Mouse (Mus musculus) right cerebral cortex, postnatal 14 days (tissue): ENCODE measurements around the gene Ptma.
"Not testable (repeated sequence)": the region's sequence is repeated elsewhere in the genome, so short reads cannot be mapped to it uniquely, and the experiment has no call there.

Experiments
- DNase-seq: peaks from one replicate; pipeline ENCODE4 v3.0.0; 2022

The Ptma gene

DNA sequence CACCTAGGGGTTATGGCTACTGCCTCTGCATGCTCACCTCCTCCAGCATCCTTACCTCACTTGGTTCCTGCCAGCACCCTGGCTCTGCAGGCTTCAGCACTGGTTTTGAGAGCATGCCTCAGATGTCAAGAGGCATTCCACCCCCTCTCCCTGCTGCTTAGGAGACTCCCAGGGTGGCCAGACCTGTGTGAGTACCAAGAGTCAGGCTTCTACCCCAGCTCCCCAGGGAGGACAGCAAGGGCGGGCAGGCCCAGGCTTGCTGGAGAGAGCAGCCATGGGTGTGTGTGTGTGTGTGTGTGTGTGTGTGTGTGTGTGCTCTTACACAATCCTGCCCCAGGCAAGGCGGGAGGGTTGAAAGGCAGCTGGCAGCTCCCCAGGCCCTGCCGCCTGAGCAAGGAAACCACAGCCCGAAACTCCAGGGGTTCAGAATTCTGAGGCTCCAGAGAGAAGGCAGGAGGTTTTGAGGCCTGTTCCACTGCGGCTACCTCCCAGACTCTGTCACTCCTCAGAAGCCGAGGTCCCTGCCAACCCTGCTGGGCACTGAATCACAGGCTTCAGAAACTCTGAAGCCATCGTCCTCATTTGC is 4.1 kb upstream of the Ptma start:
- DNase-seq: no peak

DNA sequence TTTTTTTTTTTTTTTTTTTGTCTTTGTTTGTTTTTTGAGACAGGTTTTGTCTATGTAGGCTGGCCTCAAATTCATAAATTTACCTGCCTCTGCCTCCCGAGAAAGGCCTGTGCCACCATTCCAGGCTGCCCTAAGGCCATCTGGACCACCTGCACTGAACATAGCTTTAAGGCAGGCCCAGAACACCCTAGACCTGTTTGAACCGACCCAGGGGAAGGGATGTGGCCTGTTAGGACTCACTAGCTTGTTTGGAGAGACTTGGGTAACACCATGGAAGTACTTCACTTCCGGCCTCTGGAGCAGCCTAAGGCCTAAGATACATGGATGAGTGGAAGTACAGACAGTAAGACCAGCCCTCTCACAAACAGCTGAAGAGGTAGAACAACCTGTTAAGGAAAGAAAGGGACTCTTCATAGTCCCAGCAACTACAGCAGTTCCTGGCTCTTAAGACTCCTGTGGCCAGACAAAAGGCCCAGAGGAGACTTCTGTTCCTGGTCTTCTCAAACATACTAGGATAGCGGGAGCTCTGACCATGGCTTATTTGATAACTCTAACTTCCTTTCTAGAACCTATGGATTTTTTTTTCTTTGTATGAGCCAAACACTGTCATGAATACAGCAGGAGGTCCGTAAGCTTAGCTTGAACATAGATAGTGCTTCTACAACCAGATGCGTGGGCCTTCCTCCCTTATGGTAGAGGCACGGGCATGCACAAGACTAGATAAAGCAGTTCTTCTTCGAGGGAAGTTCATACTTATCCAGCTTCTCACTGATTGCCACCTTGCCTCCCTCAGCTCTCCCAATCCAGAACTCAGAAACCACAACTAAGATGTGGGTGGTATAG is 2.5 kb upstream of the Ptma start:
- DNase-seq: no peak

DNA sequence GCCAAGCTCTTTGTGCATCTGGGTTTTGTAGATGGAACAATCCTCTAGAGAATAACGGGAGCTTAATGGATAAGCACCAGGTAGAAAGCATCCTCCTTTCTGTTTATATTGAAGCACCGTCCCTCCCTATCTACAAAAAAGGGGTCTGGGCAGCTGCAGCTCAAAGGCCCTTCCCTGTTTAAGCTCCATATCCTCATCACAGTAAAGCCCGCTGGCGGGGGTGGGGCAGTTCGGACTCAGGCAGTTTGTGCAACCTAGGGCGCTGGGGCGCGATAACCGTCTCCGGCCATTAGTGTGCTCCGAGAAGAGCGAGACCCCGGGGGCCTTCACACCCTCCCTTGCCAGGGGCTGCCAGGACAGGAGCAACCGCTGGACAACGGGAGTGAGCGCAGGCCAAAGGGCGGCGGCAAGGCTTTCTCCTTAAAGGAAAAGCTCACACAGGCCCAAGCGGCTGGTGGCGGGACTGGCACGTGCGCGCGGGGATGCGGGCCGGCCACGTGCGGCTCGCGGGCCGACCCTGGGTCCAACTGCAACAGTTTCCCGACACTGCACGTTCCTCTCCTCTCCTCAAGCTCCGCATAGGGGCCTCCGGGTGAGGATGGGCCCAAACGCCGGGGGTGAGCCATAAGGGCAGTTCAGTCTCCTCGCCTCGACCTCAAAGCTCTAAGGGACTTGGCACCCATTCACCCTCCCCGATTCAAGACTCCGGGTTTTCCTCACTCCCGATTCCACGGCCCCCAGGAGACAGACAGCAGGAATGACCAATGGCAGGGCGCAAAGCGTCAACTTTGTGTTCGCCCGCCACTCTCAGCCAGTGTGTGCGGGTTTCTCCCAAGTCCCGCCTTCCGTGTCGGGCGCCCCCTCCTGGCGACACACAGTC is 1.7 kb upstream of the Ptma start:
- DNase-seq: peak; percentile 100

DNA sequence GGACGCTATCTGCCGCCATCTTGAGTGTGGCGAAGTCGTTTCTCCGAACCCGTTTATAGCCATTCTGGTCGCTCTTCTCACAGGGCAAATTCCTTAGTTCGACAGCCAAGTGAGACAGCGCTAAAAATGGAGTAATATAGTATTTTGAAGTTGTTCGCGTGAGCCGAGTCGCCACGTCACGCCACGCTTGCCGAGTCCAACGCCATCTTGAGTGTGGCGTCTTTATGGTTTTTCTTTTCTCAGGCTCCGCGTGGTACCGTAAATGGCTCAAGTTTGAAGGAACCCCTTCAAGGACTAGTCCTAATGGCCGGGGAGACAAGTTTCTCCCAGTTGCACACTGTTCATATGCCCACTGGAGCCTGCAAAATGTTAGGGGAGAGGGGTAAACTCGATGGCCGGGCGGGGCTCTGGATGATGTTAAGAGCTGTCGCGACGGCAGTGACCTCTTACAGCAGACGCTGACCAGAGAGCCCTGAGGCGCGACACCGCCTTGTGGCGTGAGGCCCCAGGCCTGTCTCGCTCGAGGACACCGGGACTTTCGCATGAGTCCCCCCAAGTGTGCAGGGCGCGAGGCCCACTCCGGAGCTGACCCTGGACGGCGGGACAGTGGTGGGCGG is 919 bp upstream of the Ptma start:
- DNase-seq: peak; percentile 61

DNA sequence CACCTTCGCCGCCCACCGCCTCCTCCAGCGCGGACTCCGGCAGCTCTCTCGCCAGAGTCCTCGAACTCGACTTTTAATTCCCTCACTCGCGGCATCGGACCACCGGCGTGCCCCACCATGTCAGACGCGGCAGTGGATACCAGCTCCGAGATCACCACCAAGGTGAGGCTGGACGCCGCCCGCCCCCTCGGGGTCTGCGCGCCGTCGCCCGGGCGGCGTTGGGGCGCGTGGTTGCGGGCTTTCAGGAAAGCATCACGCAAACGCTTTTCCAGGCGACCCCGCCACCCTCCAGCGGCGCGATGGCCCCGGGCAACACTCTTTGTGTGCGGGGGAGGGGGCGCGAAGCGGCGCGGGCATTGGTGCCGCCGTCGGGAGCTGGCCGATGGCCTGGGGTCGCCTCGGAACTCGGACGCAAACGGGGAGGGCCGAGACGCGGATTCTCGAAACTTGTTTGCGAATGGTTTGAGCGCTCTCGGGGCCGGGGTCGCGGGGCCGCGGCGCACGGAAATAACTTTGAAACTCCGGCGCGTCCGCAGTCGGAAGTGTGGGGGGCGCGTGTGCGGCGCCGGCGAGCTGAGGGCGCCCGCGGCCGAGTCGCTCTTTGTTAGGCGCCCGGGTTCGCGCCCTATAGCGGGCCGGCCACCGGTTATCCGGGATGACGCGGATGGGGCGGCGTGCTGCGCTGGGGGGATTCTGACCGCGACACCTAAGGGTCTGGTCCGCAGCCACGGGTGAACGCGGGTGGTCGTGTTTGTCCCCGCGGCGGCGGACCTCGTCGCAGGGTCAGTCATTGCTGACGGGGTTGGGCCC is 468 bp downstream of the Ptma start:
- peak; percentile 52 for DNase-seq

DNA sequence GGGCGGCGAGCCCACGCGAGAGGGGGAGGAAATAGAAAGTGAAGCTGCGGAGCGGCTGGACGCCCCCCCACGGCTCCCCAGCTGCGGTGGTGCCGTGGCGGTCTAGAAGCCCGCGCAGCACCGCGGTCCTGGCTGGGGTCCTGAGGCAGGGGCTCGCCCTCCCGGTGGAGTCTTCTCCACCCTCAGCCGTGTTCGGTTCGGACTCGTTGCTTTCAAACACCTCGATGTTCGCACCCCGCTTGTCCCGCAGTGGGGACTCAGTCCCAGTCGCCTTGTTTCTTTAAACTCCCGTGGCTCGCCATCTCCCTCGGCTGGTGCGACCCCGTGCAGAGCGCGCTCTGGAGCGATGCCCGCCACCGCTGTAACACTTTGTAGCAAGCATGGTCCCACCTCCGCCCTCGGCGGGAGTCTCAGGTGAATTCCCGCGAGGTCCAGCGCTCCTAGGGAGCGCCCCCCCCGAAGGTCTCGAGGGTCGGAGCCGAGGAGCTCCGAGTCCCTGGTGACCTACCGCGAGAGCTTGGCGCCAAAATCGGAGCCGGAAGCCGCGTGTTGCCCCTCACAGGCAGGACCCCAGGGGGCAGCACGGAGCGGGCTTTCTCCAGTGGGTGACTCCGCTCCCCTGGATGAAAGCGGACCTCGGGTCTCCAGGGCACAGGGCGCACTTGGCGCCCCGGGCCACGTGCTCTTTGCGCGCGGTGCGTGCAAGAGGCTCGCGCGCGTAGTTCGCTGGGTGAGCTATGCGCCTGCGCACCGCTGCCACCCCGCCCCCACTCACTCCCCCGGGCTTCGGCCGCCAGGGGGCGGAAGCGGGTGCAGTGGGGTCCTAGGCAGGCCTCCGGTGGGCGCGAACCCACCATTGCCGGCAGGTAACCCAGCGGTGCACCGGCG is 1.3 kb downstream of the Ptma start:
- DNase-seq: peak; percentile 93

DNA sequence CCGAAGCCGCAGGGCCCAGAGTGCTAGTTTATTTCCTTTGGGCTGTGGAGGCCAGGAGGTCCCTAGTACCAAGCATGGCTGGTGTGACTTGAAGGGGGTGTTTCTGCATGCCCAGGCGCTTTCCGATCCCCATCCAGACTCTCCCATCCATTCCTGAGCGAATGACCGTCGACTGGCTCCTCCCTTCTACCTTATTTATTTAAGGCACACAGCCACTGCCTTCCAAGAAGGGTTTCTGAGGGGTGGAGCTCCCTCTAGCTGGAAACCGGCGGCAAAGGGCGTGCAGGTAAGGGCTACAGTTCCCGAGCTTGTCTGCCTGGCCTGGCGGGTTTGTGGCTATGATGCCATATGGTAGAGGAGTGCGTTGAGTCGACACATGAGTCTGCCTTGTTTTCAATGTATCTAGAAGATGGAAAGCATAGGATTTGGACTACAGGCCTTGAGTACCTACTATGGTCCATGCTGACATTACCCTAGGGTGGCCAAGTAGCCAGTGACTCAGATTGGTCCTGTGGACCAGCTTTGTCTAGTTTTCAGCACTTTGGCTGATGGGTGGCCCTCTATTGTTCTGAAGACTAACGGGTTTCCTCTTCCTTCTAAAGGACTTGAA is 2.1 kb downstream of the Ptma start:
- peak; percentile 40 for DNase-seq

DNA sequence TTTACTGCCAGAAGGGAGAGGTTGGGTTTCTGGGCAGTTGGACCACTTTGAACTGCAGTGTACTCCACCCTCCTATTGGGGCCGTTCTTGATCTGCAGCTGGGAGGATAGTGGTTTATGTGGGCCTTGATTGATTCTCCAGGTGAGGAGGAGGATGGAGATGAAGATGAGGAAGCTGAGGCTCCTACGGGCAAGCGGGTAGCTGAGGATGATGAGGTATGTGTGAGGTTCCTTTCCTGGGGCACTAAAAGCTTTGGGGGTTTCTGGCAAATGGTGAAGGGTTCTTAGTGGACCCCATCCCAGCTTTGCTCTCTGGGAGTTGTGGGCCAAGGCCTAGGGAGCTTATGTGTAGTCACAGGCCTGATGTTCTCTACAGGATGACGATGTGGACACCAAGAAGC is 3.1 kb downstream of the Ptma start:
- DNase-seq: no peak

DNA sequence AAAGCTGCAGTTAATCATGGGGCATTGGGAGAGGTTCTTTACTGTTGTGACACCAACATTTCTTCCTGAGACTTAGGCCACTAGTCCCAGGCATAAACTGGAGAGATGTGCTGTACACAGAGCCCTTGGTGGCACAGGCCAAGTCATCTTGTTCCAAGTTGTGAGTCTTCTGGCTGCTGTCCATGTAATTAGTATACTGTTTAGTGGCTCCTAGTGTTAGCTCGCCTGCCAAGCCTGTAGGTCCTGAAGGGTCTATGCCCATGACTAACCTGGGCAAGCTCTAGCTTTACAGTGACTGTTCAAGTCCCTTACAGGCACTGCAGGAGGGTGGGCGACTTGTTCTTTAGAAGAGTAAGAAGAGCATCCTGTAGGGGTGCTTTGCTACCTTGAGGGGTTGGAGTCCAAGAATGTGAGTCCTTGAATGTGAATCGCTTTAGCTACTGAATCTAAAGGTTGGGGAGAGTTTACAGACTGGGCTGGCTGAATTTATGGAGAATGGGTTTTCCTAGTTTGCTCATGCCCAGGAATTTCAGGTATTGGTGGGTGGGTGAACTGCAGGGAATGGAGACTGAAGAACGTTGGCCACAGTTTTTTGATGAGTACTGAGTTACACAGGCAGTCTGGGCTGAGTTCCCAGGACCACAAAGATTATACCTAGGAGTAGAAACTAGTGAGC is 4.5 kb downstream of the Ptma start:
- DNase-seq: no peak

DNA sequence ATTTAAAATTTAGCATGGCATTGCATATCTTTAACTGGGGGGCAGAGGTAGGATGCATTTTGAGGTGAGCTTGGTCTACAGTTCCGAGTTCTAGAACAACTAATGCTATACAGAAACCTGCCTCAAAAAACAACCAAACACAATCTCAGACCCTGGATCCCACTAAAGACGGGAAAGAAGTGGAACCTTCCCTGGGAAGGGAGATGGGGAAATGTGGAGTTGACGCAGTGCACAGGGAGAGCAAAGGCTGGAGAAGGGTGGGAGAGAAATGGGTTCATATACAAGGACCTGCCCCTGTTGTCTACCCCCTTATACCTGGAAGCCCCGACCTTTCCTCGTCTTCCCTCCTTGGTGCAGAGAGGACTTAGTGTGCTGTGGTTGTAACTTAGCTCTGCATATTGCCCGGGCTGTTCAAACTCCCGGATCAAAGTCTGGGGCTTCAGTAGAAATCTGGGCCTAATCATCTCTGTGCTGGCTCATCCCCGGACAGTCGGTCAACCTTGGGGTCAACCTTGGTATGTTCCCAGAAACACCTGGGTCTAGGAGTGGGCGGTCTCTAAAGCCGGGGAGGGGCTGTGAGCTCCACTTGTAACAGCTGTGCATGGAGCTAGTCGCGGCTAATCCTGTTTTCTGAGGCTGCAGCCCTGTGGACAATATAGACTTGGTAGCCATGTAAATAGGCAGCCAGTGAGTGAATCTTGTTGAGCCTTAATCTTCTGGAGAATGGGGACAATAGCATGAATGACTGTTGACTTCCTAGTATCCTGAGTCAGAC is 5.2 kb downstream of the Ptma start:
- no peak for DNase-seq

DNA sequence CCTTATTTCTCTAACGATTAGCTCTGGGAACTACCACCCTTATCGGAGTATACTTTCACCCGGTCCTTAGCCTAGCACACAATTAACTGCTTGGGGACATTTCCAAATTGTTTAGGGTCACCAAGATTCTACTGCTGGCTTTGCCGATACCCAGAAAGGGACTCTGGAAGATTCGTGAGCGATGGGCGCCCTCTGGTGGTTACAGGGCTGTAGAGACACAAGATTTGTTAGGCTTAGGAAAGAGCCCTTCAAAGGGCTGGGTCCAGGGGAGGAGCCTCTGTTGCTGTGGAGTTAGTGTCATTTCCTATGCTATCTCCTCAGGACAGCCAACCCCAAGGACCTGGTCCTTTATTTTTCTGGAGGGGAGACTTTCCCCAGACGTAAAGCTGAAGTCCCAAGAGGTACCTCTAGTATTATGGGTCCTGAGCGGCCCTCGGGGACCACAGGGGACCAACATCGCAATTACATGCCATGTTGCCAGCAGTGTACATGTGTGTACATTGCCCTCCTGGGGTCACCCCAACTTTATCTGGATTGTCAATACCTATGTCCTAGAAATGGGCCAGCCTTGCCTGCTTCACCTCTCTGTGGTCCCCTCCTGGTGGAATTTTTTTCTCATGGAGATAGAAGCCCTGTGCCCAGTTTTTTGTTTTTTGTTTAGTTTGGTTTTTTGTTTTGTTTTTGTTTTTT is 6.0 kb downstream of the Ptma start:
- peak; percentile 96 for DNase-seq

DNA sequence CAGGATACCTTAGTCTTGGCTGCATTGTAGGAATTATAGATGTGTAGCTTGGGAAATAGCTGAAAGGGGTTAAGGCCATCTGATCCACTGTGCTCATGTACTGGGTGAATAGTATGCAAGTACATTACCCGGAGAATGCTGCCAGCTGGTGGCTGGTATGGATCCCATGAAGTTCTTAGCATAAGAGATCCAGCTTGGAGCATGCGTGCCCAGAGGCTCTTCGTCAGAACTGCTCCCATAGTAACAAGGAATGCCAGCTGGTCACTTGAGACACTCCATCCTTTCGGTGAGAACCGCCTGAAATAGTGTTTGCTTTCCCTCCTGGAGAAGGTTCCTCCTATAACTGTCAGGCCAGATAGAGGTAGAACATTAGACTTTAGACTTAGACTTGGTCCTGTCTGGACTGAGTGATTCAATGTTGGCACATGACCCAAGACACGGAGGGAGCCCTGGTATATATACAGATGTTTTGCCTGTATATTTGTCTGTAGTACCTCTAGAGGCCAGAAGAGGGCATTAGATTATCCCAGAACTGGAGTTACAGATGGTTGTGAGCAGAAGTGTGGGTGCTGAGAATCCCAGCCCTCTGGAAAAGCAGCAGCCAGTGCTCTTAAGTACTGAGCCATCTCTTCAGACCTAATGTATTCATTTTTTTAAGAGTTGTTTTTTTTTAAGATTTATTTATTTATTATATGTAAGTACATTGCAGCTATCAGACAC is 7.0 kb downstream of the Ptma start:
- DNase-seq: peak; percentile 68

DNA sequence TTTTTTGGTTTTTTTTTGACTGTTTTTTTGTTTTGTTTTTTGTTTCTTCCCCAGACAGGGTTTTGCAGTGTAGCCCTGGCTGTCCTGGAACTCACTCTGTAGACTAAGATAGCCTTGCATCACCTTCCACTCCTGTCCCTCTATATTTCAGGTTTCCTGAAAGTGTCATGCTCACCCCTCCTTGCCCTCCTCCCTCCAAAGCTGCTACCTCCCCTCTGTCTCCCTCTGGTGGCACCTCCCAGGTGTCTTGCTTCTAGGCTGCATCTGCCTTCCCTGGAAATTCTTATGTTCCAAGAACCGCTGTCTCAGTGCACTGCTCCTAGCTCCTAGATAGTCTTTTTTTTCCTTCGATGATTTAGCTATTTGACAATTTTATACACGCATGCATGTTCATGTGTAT is 11.9 kb downstream of the Ptma start:
- peak; percentile 29 for DNase-seq

DNA sequence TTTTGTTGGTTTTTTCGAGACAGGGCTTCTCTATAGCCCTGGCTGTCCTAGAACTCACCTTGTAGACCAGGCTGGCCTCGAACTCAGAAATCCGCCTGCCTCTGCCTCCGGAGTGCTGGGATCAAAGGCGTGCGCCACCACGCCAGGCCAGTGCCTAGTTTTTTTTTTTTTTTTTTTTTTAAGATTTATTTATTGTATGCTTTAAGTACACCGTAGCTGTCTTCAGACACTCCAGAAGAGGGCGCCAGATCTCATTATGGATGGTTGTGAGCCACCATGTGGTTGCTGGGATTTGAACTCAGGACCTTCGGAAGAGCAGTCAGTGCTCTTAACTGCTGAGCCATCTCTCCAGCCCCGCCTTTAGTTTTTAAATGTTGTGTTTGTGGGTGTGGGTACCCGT is 13.1 kb downstream of the Ptma start:
- DNase-seq: not testable (repeated sequence)

DNA sequence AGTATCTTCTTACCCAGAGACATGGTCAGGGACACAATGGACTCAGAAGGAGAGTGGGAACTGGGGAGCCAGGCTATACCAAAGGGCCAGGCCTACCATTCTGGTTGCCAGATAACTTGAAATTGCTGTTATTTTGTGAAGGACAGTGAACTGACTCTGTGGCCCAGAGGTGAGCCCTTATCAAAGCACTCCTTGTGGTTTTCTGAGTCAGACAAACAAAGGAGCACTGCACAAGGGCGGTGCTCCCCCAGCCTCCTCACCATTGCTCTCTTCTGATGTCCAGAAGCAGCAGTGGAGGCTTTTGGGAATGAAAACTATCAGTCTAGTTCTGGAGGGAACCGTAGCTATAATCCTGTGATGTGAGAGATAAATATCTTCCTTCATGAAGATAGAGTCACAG is 16.1 kb downstream of the Ptma start:
- no peak for DNase-seq

DNA sequence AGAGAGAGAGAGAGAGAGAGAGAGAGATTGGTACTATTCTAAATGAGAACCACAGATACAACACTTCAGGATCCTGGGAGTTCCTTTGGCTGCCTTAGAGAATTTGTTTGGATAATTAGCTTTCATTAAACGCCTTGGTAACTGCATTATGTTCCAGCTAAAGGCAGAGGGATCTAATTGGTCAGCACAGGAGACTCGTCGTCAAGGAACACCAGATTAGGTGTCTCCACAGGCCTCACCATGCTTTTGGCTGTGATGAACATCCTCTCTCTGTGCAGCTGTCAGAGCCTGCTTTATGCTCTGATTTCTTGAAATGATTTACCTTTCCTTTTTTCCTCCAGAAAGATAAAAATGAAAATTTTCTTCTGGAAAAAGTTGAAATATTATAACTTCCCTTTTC is 20.3 kb downstream of the Ptma start:
- DNase-seq: no peak

DNA sequence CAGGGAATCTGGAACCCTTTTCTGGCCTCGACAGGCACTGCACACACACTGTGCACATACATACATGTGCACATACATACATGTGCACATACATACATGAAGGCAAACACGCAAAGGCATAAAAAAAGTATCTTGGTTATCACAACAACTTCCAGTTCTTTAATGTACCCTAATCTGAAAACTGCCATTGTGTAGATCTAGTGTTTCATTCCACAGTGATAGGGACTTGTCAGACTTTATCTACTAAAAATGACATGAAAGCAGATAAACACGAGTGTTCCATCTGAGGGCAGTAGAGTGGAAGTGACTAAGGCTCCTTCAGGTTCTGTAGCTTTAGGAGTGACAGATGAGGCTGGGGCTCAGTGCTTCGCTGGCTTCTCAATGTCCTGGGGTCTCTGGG is 24.8 kb downstream of the Ptma start:
- no peak for DNase-seq

DNA sequence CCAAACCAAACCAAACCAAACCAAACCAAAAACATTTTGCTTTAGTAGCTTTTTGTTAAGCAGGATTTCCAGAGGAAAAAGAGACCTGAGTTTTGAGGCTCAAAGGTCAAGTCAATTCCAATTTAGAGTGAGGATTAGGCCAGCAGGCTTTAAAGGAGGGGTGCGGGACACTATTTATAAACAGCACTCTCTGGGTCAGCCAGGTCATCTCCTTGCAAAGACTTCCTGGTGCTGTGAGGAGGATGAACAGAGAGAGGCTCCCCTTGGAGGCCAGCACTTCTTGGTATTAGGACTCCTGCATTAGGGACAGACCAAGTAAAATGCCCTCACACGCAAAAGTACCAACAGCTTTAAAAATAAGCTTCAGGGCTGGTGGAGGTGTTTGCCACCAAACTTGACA is 25.4 kb downstream of the Ptma start:
- DNase-seq: no peak
